In the genomic region with DNA sequence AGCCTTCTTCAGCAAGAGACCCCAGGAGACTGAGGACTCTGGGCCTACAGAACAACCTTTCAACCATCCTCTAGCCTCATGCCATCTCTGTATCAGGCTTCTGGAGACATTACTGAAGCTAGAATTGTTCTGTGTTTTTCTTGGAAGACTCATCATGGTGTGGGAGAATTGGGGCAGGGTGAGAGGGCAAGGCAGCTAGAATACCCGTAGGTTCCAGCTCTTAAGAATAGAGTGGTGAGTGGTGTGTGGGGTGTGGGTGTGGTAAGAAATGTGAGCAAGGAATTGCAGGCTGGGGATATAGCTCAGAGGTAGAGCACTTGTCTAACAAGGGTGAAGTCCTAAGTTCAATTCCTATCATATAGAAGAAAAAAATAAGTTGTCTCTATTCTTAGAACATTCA, we compare ENCODE assay signal across 29 mouse cellular contexts. TPM values are rescaled to one million over a fixed set of nuclear protein-coding genes. Genes with fewer than 3 reads are reported as not detected.
A peak's percentile ranks its signal among the peaks of the same experiment; 100 is the strongest.
DNase-seq lines count a peak whose midpoint lies in the region; ATAC-seq and TF ChIP-seq lines count a peak whose summit lies in the region.
"Had no signal": no experiment of that assay in that cellular context is flagged by ENCODE, and none has a peak within 500 bp of the region (broad histone marks: within the 10 kb centered on the region; RNA-seq: fewer than 3 reads in every experiment).

No protein-coding gene starts in this region.

- no peak for TF ChIP-seq CTCF in layer of hippocampus, adult 2 months (conservative IDR thresholded peaks at IDR 0.05)

- peak; percentile 38 for DNase-seq in adipocyte (ENCODE audit: low spot score)
- peak; percentile 75 for DNase-seq in gonadal fat pad, adult 2 months (ENCODE audit: low read depth)
- no peak for DNase-seq in layer of hippocampus, adult 2 months (ENCODE audit: low spot score in 2 of 2)
- no peak for DNase-seq in cerebellum, postnatal 14 days
- DNase-seq: adrenal gland, adult 2 months; adrenal gland, postnatal 10 days; adrenal gland, postnatal 25 days; B cell, adult 2 months; cerebellum, adult 11 months; cerebellum, adult 18-20 months; cerebellum, adult 8-10 months; cerebellum, adult 9-11 months; cerebellum, postnatal 25 days had no signal

- H3K27me3 ChIP-seq in intestine, embryonic 16.5 days (replicated peaks; ENCODE audit: control insufficient read depth, insufficient read depth, low read length): no peaks in the 10 kb centered on the region
- no peaks in the 10 kb centered on the region for H3K27me3 ChIP-seq in intestine, embryonic 15.5 days (replicated peaks)
- H3K27me3 ChIP-seq: CH12.LX; embryonic facial prominence, embryonic 12.5 days; forebrain, embryonic 12.5 days; Patski had no signal

- peaks cover 4% of the 10 kb centered on the region; the same call in 1 of the 2 replicates for H3K4me1 ChIP-seq in intestine, embryonic 16.5 days (ENCODE audit: control insufficient read depth, insufficient read depth, low read length)
- H3K4me1 ChIP-seq in intestine, embryonic 15.5 days (replicated peaks): 0 out of 2 replicates have a peak, but pooled peaks cover 4% of the 10 kb centered on the region
- H3K4me1 ChIP-seq: embryonic facial prominence, embryonic 10.5 days; embryonic facial prominence, embryonic 12.5 days; forebrain, embryonic 12.5 days had no signal

- 69% methylated on average over 1 of the region's 1 CpGs for WGBS in intestine, embryonic 16.5 days
- WGBS in intestine, embryonic 15.5 days: 72% methylated on average over 1 of the region's 1 CpGs

- H3K9me3 ChIP-seq in intestine, embryonic 16.5 days (ENCODE audit: control insufficient read depth, low read length): no peaks in the 10 kb centered on the region
- no peaks in the 10 kb centered on the region for H3K9me3 ChIP-seq in intestine, embryonic 15.5 days
- H3K9me3 ChIP-seq: embryonic facial prominence, embryonic 10.5 days; embryonic facial prominence, embryonic 12.5 days; forebrain, embryonic 10.5 days; forebrain, embryonic 12.5 days; G1E had no signal

- H3K4me3 ChIP-seq in intestine, embryonic 16.5 days (ENCODE audit: low read length): no peak overlapping the region
- H3K4me3 ChIP-seq in intestine, embryonic 15.5 days (replicated peaks): no peak overlapping the region
- H3K4me3 ChIP-seq in layer of hippocampus, adult 2 months: no peak overlapping the region
- H3K4me3 ChIP-seq: embryonic facial prominence, embryonic 10.5 days; embryonic facial prominence, embryonic 12.5 days; forebrain, embryonic 10.5 days; forebrain, embryonic 12.5 days had no signal

- H3K27ac ChIP-seq in intestine, embryonic 16.5 days (ENCODE audit: low read length): no peak overlapping the region
- H3K27ac ChIP-seq in intestine, embryonic 15.5 days: no peak overlapping the region
- no peak overlapping the region for H3K27ac ChIP-seq in layer of hippocampus, adult 2 months
- H3K27ac ChIP-seq: embryonic facial prominence, embryonic 10.5 days; embryonic facial prominence, embryonic 12.5 days; forebrain, embryonic 10.5 days; forebrain, embryonic 12.5 days had no signal

- H3K36me3 ChIP-seq in intestine, embryonic 16.5 days (ENCODE audit: control insufficient read depth, insufficient read depth, low read length): no peaks in the 10 kb centered on the region
- H3K36me3 ChIP-seq in intestine, embryonic 15.5 days: no peaks in the 10 kb centered on the region
- H3K36me3 ChIP-seq: embryonic facial prominence, embryonic 10.5 days; embryonic facial prominence, embryonic 12.5 days; forebrain, embryonic 10.5 days; forebrain, embryonic 12.5 days; G1E had no signal

- ATAC-seq in intestine, embryonic 16.5 days: peak; percentile 47; the same call in 1 of the 2 replicates
- ATAC-seq in intestine, embryonic 15.5 days: no peak
- ATAC-seq: activated CD4-positive, CD25-positive, alpha-beta regulatory T cell, adult 4 months; CD4-positive, CD25-positive, alpha-beta regulatory T cell, adult 4 months; forebrain, embryonic 14.5 days; forebrain, embryonic 16.5 days; Patski had no signal

- no peak overlapping the region for H3K9ac ChIP-seq in intestine, embryonic 16.5 days (ENCODE audit: low read depth, low read length)
- H3K9ac ChIP-seq in intestine, embryonic 15.5 days: no peak overlapping the region
- H3K9ac ChIP-seq: embryonic facial prominence, embryonic 12.5 days; forebrain, embryonic 12.5 days had no signal

- H3K4me2 ChIP-seq in intestine, embryonic 16.5 days (ENCODE audit: low read depth, low read length): no peak overlapping the region
- no peak overlapping the region for H3K4me2 ChIP-seq in intestine, embryonic 15.5 days (replicated peaks)
- H3K4me2 ChIP-seq: embryonic facial prominence, embryonic 12.5 days; forebrain, embryonic 12.5 days had no signal

RNA-seq across cellular contexts. Expression of a gene that starts 9.7 kb away (rescaled TPM):
- not detected in 2 replicates for polyA plus RNA-seq in intestine, embryonic 16.5 days (2015; fragmentation: Nextera tagmentation; extraction: Ambion mirVana)
- polyA plus RNA-seq in intestine, embryonic 15.5 days (2015; fragmentation: Nextera tagmentation; extraction: Ambion mirVana): not detected in 2 replicates
- not detected in 2 replicates for polyA plus RNA-seq in gonadal fat pad, adult 2 months (2012; rRNA removed)
- not detected for total RNA-seq in layer of hippocampus, adult 2 months (2021)
- total RNA-seq: adrenal gland, adult 2 months; adrenal gland, postnatal 10 days; adrenal gland, postnatal 25 days; adrenal gland, postnatal 4 days; CH12.LX; G1E had no signal
- polyA plus RNA-seq: activated CD4-positive, CD25-positive, alpha-beta regulatory T cell, adult 4 months; adrenal gland, adult 2 months; brain, embryonic 14.5 days; CD4-positive, CD25-positive, alpha-beta regulatory T cell, adult 4 months; embryonic facial prominence, embryonic 10.5 days; embryonic facial prominence, embryonic 12.5 days; embryonic facial prominence, embryonic 14.5 days; forebrain, embryonic 10.5 days; forebrain, embryonic 12.5 days; forebrain, embryonic 14.5 days; forebrain, embryonic 16.5 days; G1E; Patski had no signal

RNA-seq across cellular contexts. Expression of a gene that starts 9.8 kb away (rescaled TPM):
- 0.22 TPM in 1 of 2 replicates, not detected in the other for polyA plus RNA-seq in intestine, embryonic 16.5 days (2015; fragmentation: Nextera tagmentation; extraction: Ambion mirVana)
- polyA plus RNA-seq in intestine, embryonic 15.5 days (2015; fragmentation: Nextera tagmentation; extraction: Ambion mirVana): 0.13 and 0.16 TPM in 2 replicates
- polyA plus RNA-seq in gonadal fat pad, adult 2 months (2012; rRNA removed): 0.18 and 0.20 TPM in 2 replicates
- total RNA-seq in layer of hippocampus, adult 2 months (2021): 1 to 10 TPM; 1.3 to 1.5 TPM
- total RNA-seq: adrenal gland, adult 2 months; adrenal gland, postnatal 10 days; adrenal gland, postnatal 25 days; adrenal gland, postnatal 4 days; CH12.LX had no signal
- polyA plus RNA-seq: activated CD4-positive, CD25-positive, alpha-beta regulatory T cell, adult 4 months; adrenal gland, adult 2 months; CD4-positive, CD25-positive, alpha-beta regulatory T cell, adult 4 months; G1E had no signal

RNA-seq across cellular contexts. Expression of a gene that starts 14.1 kb away (rescaled TPM):
- 5.3 and 5.7 TPM in 2 replicates for polyA plus RNA-seq in intestine, embryonic 16.5 days (2015; fragmentation: Nextera tagmentation; extraction: Ambion mirVana)
- 4.9 TPM in 2 replicates for polyA plus RNA-seq in intestine, embryonic 15.5 days (2015; fragmentation: Nextera tagmentation; extraction: Ambion mirVana)
- 7.5 and 8.2 TPM in 2 replicates for polyA plus RNA-seq in gonadal fat pad, adult 2 months (2012; rRNA removed)
- 10 to 100 TPM; 18.4 to 20.3 TPM for total RNA-seq in layer of hippocampus, adult 2 months (2021)
- polyA plus RNA-seq: G1E had no signal

RNA-seq across cellular contexts. Expression of a gene that starts 22.3 kb away (rescaled TPM):
- 21.2 and 21.8 TPM in 2 replicates for polyA plus RNA-seq in intestine, embryonic 16.5 days (2015; fragmentation: Nextera tagmentation; extraction: Ambion mirVana)
- polyA plus RNA-seq in intestine, embryonic 15.5 days (2015; fragmentation: Nextera tagmentation; extraction: Ambion mirVana): 25.7 and 26.3 TPM in 2 replicates
- 3.0 and 4.5 TPM in 2 replicates for polyA plus RNA-seq in gonadal fat pad, adult 2 months (2012; rRNA removed)
- 1 to 10 TPM; 1.8 to 3.5 TPM for total RNA-seq in layer of hippocampus, adult 2 months (2021)

RNA-seq across cellular contexts. Expression of a gene that starts 22.3 kb away (rescaled TPM):
- polyA plus RNA-seq in intestine, embryonic 16.5 days (2015; fragmentation: Nextera tagmentation; extraction: Ambion mirVana): 85.9 and 95.7 TPM in 2 replicates
- polyA plus RNA-seq in intestine, embryonic 15.5 days (2015; fragmentation: Nextera tagmentation; extraction: Ambion mirVana): 97.9 and 107 TPM in 2 replicates
- 6.7 and 10.2 TPM in 2 replicates for polyA plus RNA-seq in gonadal fat pad, adult 2 months (2012; rRNA removed)
- total RNA-seq in layer of hippocampus, adult 2 months (2021): 10 to 100 TPM; 18.2 to 18.3 TPM

Comparison
In these comparisons a context has a peak if more than half of its experiments do, and no peak if none do; other contexts are left out.
1. DNase-seq: peak in adipocyte (single experiment) and gonadal fat pad, adult 2 months (single experiment); none in layer of hippocampus, adult 2 months (0 of 2) and cerebellum, postnatal 14 days (0 of 2).